Mouse (Mus musculus) liver, adult 2 months (tissue): ENCODE measurements around the gene Dok3.

Source experiments
- CTCF ChIP-seq: fragments of 200-500 bp; IDR thresholded peaks from 2 replicates; pipeline ENCODE4 v1.5.1; 2011; ENCODE audit warnings: low read depth, low read length, control low read depth
- POLR2A ChIP-seq: fragments of 200-500 bp; IDR thresholded peaks from 2 replicates; pipeline ENCODE4 v1.6.1; 2011; ENCODE audit warnings: low read length, control low read depth; ENCODE audit not compliant: insufficient read depth; ENCODE audit errors: extremely low read depth

DNA sequence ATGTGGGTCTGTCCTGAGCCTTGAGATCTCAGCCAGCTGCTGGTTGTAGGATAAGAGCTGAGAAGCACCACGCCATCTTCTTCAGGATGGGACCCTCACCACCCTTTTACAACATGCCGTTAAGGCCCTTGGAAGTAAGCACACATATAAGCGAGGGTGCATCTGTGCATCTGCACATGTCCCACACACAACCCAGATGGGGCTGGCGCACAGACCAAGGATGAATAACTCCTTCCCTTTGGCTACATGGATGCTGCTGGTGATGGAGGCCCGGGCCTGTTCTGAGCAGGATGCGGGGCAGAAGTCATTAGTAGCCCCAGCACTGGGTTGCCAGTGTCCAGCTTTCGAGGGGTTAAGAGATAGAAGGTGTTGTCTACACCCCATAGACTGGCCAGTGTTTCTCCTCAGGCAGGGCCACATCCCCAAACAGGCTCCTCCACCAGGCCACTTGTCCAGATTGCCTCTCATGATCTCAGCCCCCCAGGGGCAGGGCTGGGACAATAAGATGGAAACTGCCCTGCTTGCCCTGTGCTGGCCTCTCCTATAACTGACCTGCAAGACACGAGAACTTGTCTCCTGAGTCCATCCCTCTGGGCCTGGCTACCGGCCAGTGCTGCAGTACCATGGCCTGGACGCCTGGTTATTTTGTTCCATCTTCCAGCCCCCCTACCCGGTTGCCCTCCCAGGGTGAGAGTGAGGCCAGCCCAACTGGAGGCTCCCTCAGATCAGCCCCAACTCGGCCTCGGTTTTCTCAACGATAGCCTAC is 42.9 kb downstream of the Dok3 start:
- TF ChIP-seq CTCF (no peak), POLR2A (no peak)
